Mouse (Mus musculus) inflammation-experienced regulatory T-cells, adult 6 months (primary cell): ENCODE results near the gene Asxl1. TPM values are rescaled to one million over a fixed set of nuclear protein-coding genes. Genes with fewer than 3 reads are reported as not detected.

Source experiments
- ATAC-seq: one replicate; pipeline ENCODE4 v1.8.0; 2017
- polyA plus RNA-seq, 3 experiments: library from polyadenylated mRNA; unstranded; fragments of 100-300 nt; shearing (Covaris generic); gene quantifications; one replicate each; pipeline ENCODE4 v1.2.1; 2017

The Asxl1 gene
- 10 to 100 TPM; 15.0 to 16.6 (median 15.9) TPM for polyA plus RNA-seq

DNA sequence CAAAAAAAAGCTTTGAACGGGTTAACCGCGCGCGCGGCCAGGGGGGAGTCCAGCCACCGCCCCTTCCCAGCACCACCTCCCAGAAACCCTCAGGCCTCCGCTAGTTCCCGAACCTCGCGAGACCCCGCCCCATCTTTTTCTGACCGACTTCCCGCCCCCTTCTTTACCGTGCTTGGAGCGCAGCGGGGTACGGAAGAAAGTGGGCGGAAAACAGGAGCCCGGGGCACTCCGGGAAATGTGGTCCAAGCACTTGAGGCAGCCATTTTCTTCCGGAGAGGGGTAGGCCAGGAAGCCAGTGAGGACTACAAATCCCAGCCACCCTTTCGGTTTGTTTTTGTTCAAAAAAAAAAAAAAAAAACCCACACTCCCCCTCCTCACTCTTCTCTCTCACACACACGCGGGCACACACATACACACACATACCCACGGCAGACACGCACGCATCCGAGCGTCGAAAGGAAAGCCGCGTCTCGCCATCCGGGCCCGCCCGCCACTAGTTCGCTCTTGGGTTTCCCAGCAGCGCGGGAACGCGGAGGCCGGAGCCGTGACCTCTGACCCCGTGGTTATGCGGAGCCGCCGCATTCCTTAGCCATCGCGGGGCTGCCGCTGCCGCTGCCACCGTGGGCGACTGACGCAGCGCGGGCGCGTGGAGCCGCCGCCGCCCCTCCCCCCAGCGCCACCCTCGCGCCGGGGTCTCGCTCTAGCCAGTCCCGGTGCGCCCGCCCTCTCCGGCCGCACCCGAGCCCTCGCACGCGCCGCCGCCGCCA, at the start of gene Asxl1:
TSS of gene Asxl1 (plus strand) at position 376 of the 767 bp plus-strand sequence.
- peak; percentile 88 for ATAC-seq

DNA sequence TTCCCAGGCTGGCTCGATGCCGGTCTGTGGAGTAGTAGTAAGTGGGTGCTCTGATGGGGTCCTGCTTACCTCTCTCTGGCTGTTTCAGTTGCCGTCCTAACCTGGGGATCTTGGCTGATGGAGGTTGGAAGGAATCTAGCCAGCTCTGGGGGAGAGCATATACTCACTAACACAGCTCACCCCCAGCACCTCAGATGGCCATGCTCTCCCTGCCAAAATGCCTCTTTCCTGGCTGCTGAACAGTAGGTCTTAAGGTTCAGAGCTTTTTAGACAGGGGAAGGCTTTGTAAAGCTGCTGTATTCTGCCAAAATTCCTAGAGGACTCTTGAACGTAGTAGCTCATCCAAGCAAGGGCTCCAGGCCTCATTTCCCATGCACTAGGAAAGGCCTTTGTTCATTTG, 47.9 kb upstream of the Asxl1 start:
- no peak for ATAC-seq

DNA sequence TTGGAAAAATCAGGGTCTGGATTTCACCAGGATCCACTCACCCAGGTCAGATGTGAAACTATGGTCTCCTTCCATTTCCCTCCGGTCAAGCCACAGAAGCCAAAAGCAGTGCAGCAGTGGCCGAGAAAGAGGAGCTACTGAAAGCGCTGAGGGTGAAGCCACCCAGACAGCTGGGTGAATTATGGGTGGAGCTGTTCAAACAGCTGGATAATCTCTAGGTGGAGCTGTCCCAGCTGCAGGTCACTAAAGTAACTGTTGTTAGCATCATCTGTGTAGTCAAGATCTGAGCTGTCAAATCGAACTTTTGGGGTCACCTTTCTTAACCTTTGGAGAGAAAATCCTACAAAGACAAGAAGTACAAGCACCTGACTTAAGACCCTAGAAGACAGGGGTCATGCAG, 47.2 kb upstream of the Asxl1 start:
- ATAC-seq: no peak

DNA sequence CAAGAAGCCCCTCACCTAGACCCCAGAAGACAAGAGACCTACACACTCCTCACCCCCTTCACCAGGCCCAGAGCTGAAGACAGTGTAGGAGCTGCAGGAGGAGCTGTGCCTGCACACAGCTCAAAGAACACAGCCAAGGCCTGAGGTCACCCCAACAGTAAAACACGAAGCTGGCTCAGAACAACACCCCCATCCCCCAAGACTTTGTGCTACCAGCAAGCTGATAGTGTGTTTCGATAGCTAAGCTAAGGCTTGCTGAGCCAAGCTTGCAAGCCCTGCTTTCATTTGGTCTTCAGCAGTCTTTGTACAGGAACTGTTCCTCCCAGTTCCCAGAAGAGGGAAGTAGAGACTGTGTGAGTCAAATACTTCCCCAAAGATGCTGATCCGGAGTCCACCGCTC, 46.8 kb upstream of the Asxl1 start:
- peak; percentile 46 for ATAC-seq

DNA sequence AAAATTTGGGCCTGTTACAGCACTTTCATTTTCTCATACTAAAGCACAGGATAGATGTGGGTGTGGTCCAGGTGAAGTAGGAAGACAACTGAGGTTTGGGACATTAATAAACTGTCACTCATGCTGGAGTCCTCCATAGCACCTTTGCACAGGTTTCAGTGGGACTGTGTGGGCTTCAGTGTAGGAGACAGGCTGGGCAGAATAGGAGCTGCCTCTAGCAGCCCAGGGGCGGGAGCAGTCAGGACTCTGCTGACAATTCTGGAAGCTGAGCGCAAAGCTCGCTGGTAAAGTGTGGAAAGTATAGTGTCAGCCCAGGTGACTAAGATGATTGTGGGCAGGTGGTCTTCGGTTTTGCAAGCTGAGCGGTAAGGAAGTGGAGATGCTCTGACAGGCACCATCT, 44.5 kb upstream of the Asxl1 start:
- ATAC-seq: no peak

DNA sequence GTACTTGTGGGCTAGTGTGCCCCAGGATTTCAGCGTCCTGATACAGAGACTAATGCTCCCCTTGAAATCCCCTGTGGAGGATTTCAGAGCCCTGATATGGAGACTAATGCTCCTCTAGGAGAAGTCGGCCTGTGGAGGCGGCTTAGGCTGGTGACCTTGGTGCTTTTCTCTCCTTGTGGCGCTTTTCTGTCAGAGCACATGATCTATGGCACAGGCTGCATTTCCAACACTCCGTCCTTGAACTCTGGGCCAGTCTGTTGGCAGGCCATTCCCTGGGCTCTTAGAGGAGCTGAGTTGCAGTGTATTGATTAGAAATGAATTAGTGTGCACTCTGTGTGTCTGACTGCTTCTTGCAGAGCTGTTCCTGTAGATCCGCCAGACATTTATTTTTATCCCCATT, 40.4 kb upstream of the Asxl1 start:
- ATAC-seq: no peak

DNA sequence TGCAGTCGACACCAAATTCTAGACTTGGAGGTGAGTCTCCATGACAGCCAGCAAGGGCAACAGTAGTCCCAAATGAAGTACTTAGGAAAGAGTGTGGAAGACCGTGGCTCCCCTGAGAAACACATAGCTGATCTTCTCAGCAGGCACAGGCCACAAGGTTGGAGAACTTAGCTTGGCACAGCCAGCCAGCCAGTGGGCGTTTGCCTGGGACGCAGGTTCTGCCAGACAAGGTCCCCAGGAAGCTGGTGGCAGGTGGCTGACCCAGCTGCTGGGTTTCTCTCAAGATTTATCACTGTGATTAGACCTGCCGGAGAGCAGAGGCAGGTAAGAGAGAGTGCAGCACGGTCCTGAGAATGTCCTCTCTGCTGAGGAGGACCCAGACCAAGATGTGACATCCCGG, 37.0 kb upstream of the Asxl1 start:
- no peak for ATAC-seq

DNA sequence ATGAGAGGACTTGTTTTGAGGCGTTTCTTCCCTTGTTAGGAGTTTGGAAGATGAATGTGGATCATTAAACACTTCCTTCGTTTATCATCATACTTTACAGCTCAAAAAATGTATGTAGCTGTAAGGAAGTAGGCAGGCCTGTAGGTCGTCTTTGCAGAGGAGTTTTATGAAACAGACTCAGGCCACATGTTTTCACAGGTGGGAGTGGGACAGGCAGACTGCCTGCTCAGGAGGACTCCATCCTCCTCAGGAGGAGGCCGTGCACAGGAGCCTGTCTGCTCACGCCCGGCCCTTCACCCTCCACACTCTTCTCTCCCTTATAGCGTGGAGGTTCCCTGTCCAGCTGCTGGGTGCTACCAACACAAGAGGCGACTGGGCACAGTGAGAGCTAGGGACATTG, 36.5 kb upstream of the Asxl1 start:
- ATAC-seq: no peak

DNA sequence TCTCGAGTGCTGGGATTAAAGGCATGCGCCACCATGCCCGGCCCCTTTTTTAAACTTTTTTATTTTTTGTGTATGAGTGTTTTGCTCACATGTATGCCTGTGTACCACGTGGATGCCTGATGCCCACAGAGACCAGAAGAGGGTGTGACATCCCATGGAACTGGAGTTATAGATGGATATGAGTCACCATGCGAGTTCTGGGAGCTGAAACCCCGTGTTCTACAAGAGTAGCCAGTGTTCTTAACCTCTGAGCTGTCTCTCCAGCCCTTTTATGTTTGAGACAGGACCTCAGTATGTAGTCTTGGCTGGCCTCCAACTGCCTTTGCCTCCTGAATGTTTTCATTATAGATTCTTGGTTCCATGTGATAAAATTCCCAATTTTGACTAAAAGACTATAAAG, 35.4 kb upstream of the Asxl1 start:
- no peak for ATAC-seq

DNA sequence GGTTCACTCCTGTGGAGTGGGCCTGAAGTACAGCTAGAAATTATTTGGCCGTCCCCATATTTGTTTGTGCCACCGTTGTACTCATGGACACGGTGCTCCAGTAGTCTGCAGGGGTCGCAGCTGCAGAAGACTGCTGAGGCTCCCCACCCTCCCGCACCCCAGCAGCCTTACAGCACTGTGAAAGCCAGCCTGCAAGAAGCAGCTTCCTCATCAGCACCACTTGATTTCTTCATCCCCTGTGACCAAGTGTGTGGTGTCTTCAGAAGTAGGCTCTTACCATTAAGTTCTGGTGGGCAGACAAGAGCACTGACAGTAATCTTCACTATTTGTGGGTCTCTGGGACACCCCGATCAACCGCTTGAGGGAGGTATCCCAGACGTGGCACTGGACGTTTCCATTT, 32.7 kb upstream of the Asxl1 start:
- ATAC-seq: no peak

DNA sequence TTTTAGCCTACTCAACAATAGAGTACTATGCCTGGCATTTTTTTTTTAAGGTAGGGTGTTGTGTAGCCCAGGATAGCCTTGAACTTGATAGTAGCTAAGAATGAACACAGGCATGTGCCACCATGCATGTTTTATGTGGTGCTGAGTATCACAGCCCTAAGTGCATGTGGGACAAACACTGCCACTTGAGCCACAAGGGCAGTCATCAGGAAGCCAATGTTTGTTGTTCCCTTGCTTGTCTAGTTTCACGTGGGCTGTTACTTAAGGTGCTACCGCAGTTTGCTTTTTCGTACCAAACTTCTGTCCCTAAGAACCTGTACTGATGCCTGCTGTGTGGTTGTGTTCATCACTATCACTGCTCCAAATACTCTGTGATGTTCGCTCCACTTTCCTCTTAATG, 27.2 kb upstream of the Asxl1 start:
- ATAC-seq: no peak

DNA sequence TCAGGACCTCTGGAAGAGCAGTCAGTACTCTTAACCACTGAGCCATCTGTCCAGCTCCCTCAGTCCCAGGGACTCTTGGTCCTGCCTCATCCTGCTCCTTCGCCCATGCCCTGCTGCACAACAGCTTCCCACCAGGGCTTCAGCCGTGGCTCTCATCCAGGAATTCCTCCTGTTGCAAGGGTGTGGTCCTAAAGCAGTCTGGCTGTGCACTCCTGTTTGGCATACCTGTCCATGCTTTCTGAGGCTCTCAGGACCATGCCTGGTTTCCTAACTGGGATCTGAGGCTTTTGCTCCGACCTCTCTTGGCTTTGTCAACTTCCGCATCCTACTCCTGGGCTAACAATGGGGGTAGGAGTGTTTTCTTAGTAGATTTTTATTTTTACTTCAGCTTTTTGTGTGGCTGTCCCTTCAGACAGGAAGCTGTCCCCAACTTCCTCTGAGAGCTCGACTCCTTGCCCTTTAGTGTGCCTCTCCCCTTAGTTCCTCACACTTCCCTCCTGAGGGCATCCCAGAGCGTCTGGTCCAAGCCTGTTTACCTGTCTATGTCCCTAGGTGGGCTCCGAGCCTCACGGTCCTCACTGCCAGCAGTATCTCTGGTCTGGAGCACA, 26.5 kb upstream of the Asxl1 start:
- no peak for ATAC-seq

DNA sequence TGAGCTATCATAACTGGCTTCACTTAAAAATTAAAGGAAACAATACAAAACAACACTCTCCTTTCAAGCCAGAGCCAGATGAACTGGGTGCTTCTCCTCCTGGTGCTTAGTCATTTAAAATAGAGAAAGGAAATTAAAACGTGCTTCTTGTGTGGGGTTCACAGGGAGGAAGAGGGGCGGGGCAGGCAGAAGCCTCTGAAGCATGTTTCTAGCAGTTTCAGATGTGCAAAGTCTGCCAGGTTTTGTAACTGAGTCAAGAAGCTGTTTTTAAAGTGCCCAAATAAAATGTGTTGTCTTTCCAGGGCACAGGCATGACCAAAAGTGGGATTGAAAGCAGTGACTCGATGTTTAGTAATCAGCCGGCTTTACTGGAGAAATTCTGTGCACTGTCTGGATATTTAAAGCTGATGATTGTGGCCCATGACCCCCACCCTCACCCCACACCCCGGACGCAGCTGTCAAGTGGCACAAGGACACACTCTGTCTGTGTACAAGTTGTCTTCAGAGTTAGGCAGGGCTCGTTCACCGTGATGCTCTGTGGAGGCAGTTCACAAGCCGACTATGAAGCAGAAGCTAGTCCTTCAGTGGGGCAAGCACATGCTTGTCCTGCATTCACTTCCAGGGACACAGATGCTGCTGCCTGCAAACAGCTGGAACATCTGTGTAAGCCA, 19.8 kb upstream of the Asxl1 start:
- peak; percentile 70 for ATAC-seq

DNA sequence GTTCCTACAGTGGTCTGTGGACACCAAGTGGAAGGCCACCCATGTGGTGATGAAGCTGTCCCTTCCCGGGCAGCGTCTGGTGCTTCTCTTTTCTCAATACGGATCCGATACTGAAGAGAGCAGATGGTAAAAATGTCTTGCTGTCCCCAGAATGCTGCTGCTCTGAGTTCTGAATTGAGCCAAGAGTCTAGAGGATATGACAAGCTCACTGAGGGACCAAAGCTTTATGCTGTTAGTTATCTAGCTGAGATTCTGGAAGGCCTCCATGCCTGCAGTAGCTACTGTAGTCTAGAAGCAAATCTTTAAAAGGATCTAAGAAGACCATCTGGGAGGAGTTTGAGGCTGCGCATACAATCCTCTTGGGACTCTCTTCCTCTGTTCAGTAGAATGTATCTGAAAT, 13.4 kb upstream of the Asxl1 start:
- ATAC-seq: no peak

DNA sequence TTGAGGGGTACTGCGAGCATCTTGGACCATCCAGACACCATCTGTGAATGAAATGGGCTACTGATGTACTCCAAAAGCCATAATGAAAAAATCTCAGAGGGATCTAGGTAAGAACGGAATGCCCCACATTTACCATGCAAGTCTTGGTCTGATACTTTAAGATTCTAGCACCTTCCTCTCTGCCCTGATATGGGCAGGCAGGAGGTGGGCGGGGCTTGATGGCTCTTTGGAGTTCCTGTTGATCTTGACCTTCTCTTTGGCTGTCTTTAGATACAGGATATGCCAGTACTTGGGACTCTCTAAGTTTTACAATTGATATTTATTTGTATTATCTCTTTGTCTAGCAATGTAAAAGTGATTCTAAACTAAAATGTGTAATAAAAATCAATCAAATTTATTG, 12.6 kb upstream of the Asxl1 start:
- ATAC-seq: peak; percentile 88

DNA sequence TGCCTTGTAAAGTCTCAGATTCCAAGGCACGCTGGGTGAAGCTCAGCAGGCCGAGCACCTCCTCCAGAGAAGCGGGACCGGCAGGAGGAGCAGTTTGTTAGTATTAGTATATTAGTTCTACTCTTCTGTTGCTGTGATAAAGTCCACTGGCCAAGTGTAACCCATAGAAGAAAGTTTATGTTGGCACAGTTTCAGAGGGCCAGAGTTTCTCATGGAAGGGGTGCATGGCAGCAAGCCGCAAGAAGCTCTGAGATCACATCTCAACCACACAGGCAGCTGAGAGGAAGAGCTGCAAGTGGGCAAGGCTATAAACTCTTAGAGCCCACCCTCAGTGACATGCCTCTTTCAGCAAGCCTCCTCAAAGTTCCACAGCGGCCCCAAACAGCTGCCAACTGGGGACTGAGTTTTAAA, 11.8 kb upstream of the Asxl1 start:
- ATAC-seq: no peak

DNA sequence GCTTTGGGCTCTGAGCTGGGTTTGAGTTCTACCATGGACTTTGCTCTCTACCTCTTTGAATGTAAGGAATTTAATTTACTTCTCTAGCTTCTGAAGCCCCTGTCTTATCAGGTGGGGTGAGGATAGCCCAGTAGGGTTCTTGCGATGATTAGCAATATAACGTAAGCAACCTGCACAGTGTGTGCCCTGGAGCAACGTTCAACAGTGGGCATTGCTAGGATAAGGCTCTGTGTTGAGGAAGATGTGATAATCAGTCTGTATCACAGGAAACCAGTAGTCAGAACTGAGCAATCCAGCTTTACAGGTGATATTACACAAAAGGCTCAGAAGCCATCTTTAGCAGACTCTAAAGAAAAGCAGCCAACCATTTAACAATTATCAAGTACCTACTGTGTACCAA, 11.3 kb upstream of the Asxl1 start:
- no peak for ATAC-seq

DNA sequence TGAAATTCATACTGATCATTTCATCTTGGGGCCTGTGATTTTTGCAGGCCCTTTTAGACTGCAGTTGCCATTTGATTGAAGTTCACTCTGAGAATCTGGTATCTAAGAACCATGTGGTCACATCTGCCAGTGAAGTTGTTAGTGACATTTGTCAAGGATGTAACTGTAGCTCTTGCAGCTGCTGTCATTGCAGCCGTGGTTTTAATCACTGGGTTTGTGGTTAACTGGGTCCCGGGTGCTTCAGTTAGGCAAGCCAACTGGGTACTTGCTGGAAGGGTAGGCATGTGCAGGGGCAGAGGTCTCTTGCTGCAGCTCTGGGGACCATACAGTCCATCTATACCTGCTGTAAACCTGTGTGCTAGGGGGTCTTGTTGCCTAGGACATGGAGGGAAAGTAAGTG, 9.5 kb upstream of the Asxl1 start:
- peak; percentile 77 for ATAC-seq

DNA sequence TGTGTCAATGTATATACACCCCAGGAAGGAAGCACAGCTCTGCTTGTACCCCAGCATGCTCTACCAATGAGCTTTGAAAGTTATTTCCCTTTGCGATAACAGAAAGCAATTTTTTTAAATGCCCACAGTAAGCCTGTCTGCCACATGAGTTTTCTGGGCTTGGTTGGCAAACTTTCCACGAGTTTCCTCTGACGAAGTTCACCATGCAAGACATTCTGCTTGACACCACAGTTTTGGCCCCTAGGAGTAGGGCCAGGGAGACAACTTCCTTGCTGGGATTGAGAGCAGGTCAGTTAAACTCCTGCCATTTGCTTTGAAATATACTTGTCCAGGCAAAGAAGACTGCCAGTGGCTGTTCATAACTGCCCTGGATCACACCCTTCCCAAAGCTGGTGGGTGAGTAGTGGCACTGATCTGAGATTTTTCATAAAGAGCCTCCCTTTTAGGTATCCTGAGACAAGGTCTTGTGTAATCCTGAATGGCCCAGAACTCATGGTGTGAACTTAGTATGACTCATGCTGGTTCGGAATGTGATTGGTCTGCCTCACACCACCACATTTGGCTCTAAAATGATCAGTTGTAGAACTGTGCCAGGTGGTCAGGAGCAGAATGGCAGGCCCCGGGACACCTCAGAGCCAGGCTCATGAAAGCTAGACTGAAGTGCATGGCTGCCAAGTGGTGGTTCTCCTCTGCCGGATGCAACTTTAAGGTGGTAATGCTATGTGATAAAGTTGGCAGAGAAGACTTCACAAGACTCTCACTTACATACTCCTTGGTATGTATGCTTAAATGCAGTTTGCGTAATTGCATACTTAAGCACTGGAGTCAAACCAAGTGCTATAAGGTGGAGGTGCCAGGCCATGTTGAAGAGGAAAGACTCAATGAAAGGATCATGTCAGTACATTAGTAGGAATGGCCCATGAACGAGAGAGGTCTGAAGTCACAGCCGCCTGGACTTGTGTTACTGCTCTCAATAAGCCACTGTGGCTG, 7.0 kb upstream of the Asxl1 start:
- ATAC-seq: peak; percentile 14

DNA sequence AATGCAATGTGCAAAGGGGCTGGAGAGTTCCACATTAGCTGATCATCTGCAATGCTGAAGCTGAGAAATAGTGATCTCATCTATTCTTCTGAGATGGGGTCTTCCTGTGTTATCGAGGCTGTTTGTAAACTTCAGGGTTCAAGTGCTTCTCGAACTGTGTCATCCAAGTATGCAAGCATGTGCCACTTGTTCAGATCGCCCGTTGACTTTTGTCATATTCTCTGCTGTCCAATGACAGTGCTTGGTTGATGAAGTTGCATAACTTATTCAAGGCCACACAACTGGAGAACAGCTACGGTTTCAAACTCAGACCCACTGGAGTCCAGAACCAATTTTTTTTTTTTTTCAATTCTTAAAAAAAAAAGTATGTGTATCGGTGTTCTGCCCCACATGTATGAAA, 3.5 kb upstream of the Asxl1 start:
- ATAC-seq: no peak

DNA sequence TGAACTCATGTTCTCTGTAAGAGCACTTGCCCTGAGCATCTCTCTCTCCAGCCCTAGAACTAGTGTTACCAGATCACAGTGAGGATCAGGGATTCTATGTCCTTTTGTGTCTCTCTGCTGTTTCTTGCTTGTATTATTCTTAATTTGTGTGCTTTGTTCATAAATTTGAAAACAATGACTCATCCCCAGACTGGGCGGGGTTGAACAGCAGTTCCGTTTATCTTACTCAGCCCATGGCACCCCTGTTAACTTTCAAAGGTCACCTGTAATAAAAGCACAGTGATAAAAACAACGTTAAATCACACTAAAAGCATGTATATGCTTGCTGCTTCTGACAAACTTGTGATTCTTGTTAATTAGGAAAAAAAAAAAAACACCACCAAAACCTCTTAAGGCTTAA, 3.0 kb upstream of the Asxl1 start:
- peak; percentile 38 for ATAC-seq

DNA sequence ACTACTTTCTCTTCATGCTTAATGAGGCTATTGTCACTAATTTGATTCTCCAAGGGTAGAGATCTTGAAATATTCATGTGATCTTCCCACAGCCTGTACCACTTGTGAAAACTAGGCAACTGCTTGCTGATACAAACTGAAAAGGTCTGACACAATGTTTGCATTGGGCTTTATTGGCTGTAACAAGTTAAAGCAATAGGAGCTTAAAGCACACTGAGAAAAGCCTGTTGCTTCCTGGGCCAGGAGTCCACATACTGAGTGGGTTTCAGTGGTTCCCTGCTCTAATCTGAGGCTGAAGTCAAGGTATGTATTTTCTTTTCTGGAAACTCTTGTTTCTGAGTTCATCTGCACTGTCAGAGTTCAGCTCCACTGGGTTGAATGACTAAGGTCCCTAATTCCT, 2.4 kb upstream of the Asxl1 start:
- ATAC-seq: no peak

DNA sequence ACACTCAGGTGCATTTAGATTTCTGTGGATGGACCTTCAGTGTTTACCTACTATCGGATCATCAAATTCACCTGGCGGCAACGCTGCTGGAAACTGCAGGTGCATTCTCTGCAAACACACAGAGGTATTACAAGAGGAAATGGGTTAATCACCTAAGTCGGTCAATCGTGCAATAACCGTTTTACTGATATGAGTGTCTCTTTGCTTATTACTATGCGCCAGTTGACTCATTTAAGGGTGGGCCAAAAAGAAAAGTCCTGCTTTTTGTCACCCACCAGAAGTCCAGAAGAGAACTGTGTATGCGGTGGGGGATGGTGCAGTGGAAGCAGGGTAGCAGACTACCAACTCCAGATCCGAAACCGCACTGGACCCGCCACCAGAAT, 567 bp upstream of the Asxl1 start:
- peak; percentile 38 for ATAC-seq
